Mouse (Mus musculus) heart, postnatal 0 days (tissue): ENCODE data around the gene Grk4. TPM values are rescaled to one million over a fixed set of nuclear protein-coding genes. Genes with fewer than 3 reads are reported as not detected.

Experiments
- ATAC-seq: fragments of 200-750 bp; cut with Nextera tagmentation; 2 replicates; pipeline ENCODE4 v1.8.0; 2017; ENCODE audit warnings: low read depth, moderate number of reproducible peaks, moderate library complexity; ENCODE audit not compliant: insufficient read depth
- DNase-seq: peaks from one replicate; pipeline ENCODE4 v3.0.0-alpha.2; 2016; ENCODE audit warnings: low spot score
- H3K27ac ChIP-seq: fragments of 300-500 bp; sonication (generic); 2 replicates; pipeline ENCODE4 v1.5.1; 2014; ENCODE audit warnings: low read depth, mild to moderate bottlenecking
- H3K27me3 ChIP-seq: fragments of 300-500 bp; sonication (generic); 2 replicates; pipeline ENCODE4 v1.6.1; 2014; ENCODE audit warnings: low read length, mixed read lengths; ENCODE audit not compliant: control insufficient read depth, insufficient read depth
- H3K36me3 ChIP-seq: fragments of 300-500 bp; sonication (generic); replicated peaks from 2 replicates; pipeline ENCODE4 v1.6.1; 2014; ENCODE audit warnings: low read length, mixed read lengths; ENCODE audit not compliant: control insufficient read depth, insufficient read depth
- H3K4me1 ChIP-seq: fragments of 300-500 bp; sonication (generic); 2 replicates; pipeline ENCODE4 v1.6.1; 2014; ENCODE audit warnings: antibody characterized with exemption; ENCODE audit not compliant: control insufficient read depth, insufficient read depth
- H3K4me2 ChIP-seq: fragments of 300-500 bp; sonication (generic); 2 replicates; pipeline ENCODE4 v1.6.1; 2014; ENCODE audit warnings: low read depth, mild to moderate bottlenecking, low read length, moderate library complexity
- H3K4me3 ChIP-seq: fragments of 300-500 bp; sonication (generic); 2 replicates; pipeline ENCODE4 v1.5.1; 2014; ENCODE audit warnings: low read depth, low read length
- H3K9ac ChIP-seq: fragments of 300-500 bp; sonication (generic); replicated peaks from 2 replicates; pipeline ENCODE4 v1.6.1; 2014; ENCODE audit warnings: low read depth, low read length, mixed read lengths
- H3K9me3 ChIP-seq: fragments of 300-500 bp; sonication (generic); replicated peaks from 2 replicates; pipeline ENCODE4 v1.6.1; 2016; ENCODE audit warnings: low read length; ENCODE audit not compliant: control insufficient read depth
- CTCF ChIP-seq: IDR thresholded peaks from 2 replicates; pipeline ENCODE4 v1.5.1; 2016; ENCODE audit warnings: antibody characterized with exemption, control low read depth, low read depth
- EP300 ChIP-seq: IDR thresholded peaks from 2 replicates; pipeline ENCODE4 v1.6.1; 2016; ENCODE audit warnings: antibody characterized with exemption, low read depth
- WGBS: fragments of 180-500 bp; shearing (Covaris S2); extraction: QIAGEN DNeasy Blood & Tissue Kit; methylation state at CpG from one replicate; pipeline ENCODE4 v1.1.7; 2014; 5-methylcytosine and 5-hydroxymethylcytosine counted together
- polyA plus RNA-seq: library from polyadenylated mRNA; unstranded; fragments of >200 nt; fragmentation: Nextera tagmentation; extraction: Ambion mirVana; gene quantifications from 2 replicates; pipeline ENCODE4 v1.2.1, GENCODE M21; 2015
- total RNA-seq: library from RNA; depleted of rRNA; stranded (reverse); fragments of >200 nt; gene quantifications from 2 replicates; pipeline ENCODE4 v1.2.3, GENCODE M21; 2014; ENCODE audit warnings: low replicate concordance

Grk4 gene
- total and polyA plus RNA-seq, 2 experiments from 2014 or later = 1.4 TPM; not detected in 1

DNA sequence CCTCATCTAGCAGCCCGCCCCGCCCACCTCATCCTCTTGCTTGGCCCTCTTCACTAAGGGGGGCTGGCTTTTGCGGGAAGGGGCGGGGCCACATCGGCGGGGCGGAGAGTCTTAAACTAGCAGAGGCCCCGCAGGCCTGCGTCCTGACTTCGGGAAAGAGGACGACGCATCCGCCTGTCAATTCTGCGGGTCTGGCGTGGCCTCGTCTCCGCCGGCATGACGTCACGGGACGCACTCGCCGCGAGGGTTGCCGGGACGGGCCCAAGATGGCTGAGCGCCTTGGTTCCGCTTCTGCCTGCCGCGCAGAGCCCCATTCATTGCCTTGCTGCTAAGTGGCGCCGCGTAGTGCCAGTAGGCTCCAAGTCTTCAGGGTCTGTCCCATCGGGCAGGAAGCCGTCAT lies 101.3 kb downstream of the Grk4 start, which contains the start of gene Htt:
Gene Htt, plus strand, starts transcription at position 232 of the 400 bp plus-strand sequence.
- H3K9me3 ChIP-seq = no peaks in the 10 kb centered on the region

DNA sequence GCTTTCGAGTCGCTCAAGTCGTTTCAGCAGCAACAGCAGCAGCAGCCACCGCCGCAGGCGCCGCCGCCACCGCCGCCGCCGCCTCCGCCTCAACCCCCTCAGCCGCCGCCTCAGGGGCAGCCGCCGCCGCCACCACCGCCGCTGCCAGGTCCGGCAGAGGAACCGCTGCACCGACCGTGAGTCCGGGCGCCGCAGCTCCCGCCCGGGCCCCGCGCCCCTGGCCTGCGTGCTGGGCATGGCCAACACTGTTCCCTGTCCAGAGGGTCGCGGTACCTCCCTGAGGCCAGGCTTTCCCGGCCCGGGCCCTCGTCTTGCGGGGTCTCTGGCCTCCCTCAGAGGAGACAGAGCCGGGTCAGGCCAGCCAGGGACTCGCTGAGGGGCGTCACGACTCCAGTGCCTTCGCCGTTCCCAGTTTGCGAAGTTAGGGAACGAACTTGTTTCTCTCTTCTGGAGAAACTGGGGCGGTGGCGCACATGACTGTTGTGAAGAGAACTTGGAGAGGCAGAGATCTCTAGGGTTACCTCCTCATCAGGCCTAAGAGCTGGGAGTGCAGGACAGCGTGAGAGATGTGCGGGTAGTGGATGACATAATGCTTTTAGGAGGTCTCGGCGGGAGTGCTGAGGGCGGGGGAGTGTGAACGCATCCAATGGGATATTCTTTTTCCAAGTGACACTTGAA lies 101.9 kb downstream of the Grk4 start:
- peaks cover 7% of the 10 kb centered on the region for H3K4me1 ChIP-seq
- peak overlapping the region; percentile 82 for H3K4me2 ChIP-seq
- WGBS = 0% methylated on average over 40 of the region's 54 CpGs
- H3K27ac ChIP-seq = peak overlapping the region; percentile 90
- H3K4me3 ChIP-seq = peak overlapping the region; percentile 81
- H3K27me3 ChIP-seq = no peaks in the 10 kb centered on the region
- peak; percentile 66 for DNase-seq
- H3K9me3 ChIP-seq = no peaks in the 10 kb centered on the region
- peak; percentile 36 for ATAC-seq
- TF ChIP-seq EP300 = no peak
- TF ChIP-seq CTCF = no peak
- no peaks in the 10 kb centered on the region for H3K36me3 ChIP-seq
- H3K9ac ChIP-seq = peak overlapping the region; percentile 73

More for the DNA sequence above, 101.3 kb downstream of the Grk4 start, which contains the start of gene Htt:
- peak within 1 kb of the TSS; percentile 81 for H3K4me3 ChIP-seq
- peak within 1 kb of the TSS; percentile 90 for H3K27ac ChIP-seq
- H3K36me3 ChIP-seq = no peaks in the 10 kb centered on the region
- H3K27me3 ChIP-seq = no peaks in the 10 kb centered on the region
- TF ChIP-seq CTCF (0 out of 2 replicates have a peak, but pooled peaks have one; percentile 4), EP300 (no peak)
- peak within 1 kb of the TSS; percentile 73 for H3K9ac ChIP-seq
- DNase-seq = peak; percentile 96
- under 1% methylated on average over 35 of the region's 35 CpGs for WGBS
- peaks cover 7% of the 10 kb centered on the region for H3K4me1 ChIP-seq
- peak within 1 kb of the TSS; percentile 82 for H3K4me2 ChIP-seq
- peak; percentile 97 for ATAC-seq

DNA sequence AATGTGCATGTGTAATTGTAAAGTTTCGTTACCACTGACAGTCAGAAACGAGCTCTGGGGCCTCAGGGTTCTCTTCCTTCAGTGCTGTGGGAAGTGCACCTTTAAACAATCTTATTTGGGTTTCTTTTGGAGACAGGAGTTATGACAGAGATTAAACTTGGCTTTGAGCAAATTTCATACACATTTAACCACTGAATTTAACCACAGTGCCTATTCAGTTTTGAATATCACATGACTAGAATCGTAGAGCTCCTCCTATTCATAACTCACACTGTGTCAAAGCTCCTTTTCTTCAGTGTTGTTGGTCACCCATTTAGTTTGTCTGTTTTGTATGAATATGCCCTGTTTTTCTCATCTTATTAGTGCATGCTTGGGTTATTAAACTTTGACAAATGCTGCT lies 111.6 kb downstream of the Grk4 start:
- H3K9ac ChIP-seq = no peak overlapping the region
- H3K4me1 ChIP-seq = no peaks in the 10 kb centered on the region
- no peak for DNase-seq
- ATAC-seq = no peak
- no peaks in the 10 kb centered on the region for H3K9me3 ChIP-seq
- TF ChIP-seq EP300 (no peak), CTCF (no peak)
- H3K27ac ChIP-seq = no peak overlapping the region
- no peaks in the 10 kb centered on the region for H3K36me3 ChIP-seq
- no peaks in the 10 kb centered on the region for H3K27me3 ChIP-seq
- WGBS = 92% methylated on average over 3 of the region's 3 CpGs
- H3K4me2 ChIP-seq = no peak overlapping the region
- H3K4me3 ChIP-seq = no peak overlapping the region

DNA sequence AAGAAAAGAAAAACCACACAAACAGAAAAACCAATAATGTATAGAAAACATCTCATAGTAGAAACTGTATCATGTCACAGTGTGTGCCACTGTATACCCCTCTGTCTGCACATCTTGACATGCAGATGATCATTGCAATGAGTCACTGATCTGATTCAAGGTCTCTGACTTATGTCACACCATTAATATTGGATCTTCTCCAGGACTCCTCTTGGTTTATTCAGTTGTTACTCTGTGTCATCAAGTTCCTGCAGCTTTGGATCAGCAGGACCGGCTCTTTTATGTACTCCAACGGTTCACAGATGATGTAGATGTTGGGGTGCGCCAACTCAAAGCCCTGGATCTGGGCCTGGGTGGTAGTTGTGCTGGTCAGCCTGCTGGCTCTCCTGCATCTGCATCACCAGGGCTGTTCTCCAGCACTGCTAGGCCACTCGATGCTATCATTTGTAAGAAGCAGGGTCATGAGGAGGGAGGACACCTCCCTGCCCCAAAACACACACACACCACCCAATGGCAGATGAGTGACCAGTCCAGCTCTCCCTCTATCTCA lies 112.6 kb downstream of the Grk4 start:
- TF ChIP-seq EP300 (no peak), CTCF (no peak)
- Histone ChIP-seq H3K9ac (no peak overlapping the region), H3K4me3 (no peak overlapping the region), H3K27me3 (no peaks in the 10 kb centered on the region), H3K9me3 (no peaks in the 10 kb centered on the region), H3K4me1 (no peaks in the 10 kb centered on the region), H3K36me3 (no peaks in the 10 kb centered on the region), H3K27ac (no peak overlapping the region), H3K4me2 (no peak overlapping the region)
- 80% methylated on average over 4 of the region's 4 CpGs for WGBS
- ATAC-seq (no peak), DNase-seq (no peak)

DNA sequence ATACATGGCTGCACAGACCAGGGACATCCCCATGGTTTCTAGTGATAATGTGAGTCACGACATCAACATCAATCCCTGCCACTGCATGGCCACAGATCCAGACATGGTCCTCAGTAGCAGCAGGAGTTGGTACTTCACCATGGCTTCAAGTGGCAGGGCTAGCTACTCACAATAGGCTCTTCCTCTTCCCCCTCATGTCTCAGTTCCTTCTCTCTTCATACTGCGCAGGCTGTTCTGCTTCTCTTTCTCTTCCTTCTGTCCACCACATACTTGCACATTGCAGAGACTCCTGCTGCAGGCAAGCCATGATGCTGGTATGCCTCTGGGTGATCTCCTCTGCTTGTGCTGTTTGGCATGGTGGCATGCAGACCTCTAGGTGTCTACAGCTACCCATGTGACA lies 113.2 kb downstream of the Grk4 start:
- H3K4me1 ChIP-seq = no peaks in the 10 kb centered on the region
- ATAC-seq = no peak
- no peak overlapping the region for H3K9ac ChIP-seq
- no peaks in the 10 kb centered on the region for H3K36me3 ChIP-seq
- no peak overlapping the region for H3K4me3 ChIP-seq
- 71% methylated on average over 2 of the region's 2 CpGs for WGBS
- no peak overlapping the region for H3K4me2 ChIP-seq
- H3K27ac ChIP-seq = no peak overlapping the region
- DNase-seq = no peak
- no peaks in the 10 kb centered on the region for H3K27me3 ChIP-seq
- no peaks in the 10 kb centered on the region for H3K9me3 ChIP-seq
- TF ChIP-seq EP300 (no peak), CTCF (no peak)

DNA sequence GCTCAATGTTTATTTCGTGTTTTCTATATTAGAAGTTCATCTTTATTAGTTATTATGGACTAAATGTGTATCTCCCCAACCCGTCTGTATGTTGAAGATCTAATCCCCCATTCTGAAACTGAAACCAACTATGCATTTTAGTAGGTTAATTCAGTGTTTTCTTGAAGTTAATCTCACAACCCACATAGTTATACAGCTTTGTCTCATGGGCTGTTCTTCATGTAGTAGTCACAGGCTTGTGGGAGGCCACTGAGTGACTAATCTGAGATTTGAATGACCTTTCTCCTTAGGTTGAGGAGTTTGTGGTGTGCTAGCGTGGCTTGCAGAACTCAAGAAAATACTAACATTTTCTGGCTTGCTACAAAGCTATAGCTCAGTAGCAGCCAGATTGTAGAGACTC lies 124.8 kb downstream of the Grk4 start:
- Histone ChIP-seq H3K27me3 (no peaks in the 10 kb centered on the region), H3K4me3 (no peak overlapping the region), H3K27ac (no peak overlapping the region), H3K9me3 (no peaks in the 10 kb centered on the region), H3K4me1 (0 out of 2 replicates have a peak, but pooled peaks cover 4% of the 10 kb centered on the region), H3K4me2 (no peak overlapping the region), H3K9ac (no peak overlapping the region), H3K36me3 (peaks cover 9% of the 10 kb centered on the region; the same call in 1 of the 2 replicates)
- no peak for ATAC-seq
- TF ChIP-seq CTCF (no peak), EP300 (no peak)
- DNase-seq = no peak
- 88% methylated on average over 3 of the region's 3 CpGs for WGBS
